Mouse (Mus musculus) testis, adult 2 months (tissue): Measurements from ENCODE around the gene Pip4k2a.

ENCODE experiments used
- CTCF ChIP-seq: fragments of 200-500 bp; IDR thresholded peaks from 2 replicates; pipeline ENCODE4 v1.5.1; 2012; ENCODE audit warnings: low read depth, mild to moderate bottlenecking, inconsistent platforms, low read length, moderate library complexity; ENCODE audit not compliant: control insufficient read depth, insufficient read depth, insufficient replicate concordance
- POLR2A ChIP-seq: fragments of 200-500 bp; IDR thresholded peaks from 2 replicates; pipeline ENCODE4 v1.6.1; 2012; ENCODE audit warnings: low read depth, mild to moderate bottlenecking, inconsistent platforms, low read length, moderate library complexity; ENCODE audit not compliant: control insufficient read depth

- TF ChIP-seq POLR2A (no peak), CTCF (no peak)
These were observed 45.7 kb downstream of the Pip4k2a start for GRCm38 (mm10) chr2:18952102-18952673.
